Mouse (Mus musculus): ENCODE measurements at regions not wholly inside any gene's neighbourhood (a gene's known extent, or its start where the extent isn't known, plus 50 kb on each side); places are given as distances from the start of the nearest gene placed in this dataset.

DNA sequence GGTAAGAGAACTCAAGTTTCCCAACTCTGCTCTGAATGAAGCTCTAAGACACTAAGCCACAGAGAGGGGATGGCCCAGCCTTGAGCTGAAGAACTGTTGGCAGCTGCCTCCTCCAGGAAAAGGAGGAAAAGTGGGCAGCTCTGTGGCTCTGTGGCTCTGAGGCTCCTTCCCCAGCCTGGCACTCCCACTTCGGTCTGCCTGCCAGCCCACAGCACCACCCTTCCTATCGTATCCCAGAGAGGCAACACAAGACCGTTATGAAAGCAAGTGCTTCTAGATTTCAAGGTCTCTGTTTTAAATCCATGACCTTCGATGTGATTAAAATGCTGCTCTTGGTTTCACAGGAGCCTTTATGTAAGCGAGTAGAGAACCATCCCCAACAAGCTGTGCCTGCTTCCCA is 53.5 kb upstream of the Kcna5 start:
- Histone ChIP-seq H3K4me1 (ENCODE audit: control insufficient read depth, insufficient read depth, low read length) (no peaks in the 10 kb centered on the region), H3K27ac (replicated peaks; ENCODE audit: low read depth, low read length) (no peak overlapping the region), H3K27me3 (ENCODE audit: control insufficient read depth, insufficient read depth, low read length) (no peaks in the 10 kb centered on the region), H3K9me3 (ENCODE audit: control insufficient read depth, low read length) (no peaks in the 10 kb centered on the region), H3K9ac (replicated peaks; ENCODE audit: low read length) (no peak overlapping the region), H3K4me3 (replicated peaks; ENCODE audit: low read depth, low read length) (no peak overlapping the region), H3K36me3 (ENCODE audit: control insufficient read depth, insufficient read depth, low read length) (no peaks in the 10 kb centered on the region), H3K4me2 (ENCODE audit: low read length) (no peak overlapping the region)
- DNase-seq: no peak
- 96% methylated on average over 5 of the region's 5 CpGs for WGBS
- ATAC-seq (ENCODE audit: low FRiP score, low TSS enrichment): no peak

DNA sequence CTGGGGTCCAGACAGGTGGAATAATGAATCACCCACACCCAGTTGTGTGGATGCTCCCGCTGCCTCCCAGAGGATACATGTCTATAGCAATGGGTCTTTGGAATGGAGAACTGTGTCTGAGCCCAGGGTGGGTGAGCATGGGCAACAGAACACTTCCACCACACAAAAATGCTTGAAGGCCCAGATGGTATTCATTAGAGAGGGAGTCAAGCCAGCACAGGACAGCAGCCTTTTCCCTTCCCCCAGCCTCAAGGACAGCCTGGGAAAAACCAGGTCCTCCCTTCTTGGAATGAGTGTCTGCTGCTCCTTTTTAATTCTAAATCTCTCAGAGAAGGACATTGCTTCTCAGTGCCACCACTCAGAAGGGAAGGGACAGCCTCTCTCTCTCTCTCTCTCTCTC is 52.3 kb upstream of the Kcna5 start:
- Histone ChIP-seq H3K27ac (replicated peaks; ENCODE audit: low read depth, low read length) (no peak overlapping the region), H3K36me3 (ENCODE audit: control insufficient read depth, insufficient read depth, low read length) (no peaks in the 10 kb centered on the region), H3K9me3 (ENCODE audit: control insufficient read depth, low read length) (no peaks in the 10 kb centered on the region), H3K4me2 (ENCODE audit: low read length) (no peak overlapping the region), H3K9ac (replicated peaks; ENCODE audit: low read length) (no peak overlapping the region), H3K4me3 (replicated peaks; ENCODE audit: low read depth, low read length) (no peak overlapping the region), H3K4me1 (ENCODE audit: control insufficient read depth, insufficient read depth, low read length) (no peaks in the 10 kb centered on the region), H3K27me3 (ENCODE audit: control insufficient read depth, insufficient read depth, low read length) (no peaks in the 10 kb centered on the region)
- no peak for DNase-seq
- ATAC-seq (ENCODE audit: low FRiP score, low TSS enrichment): no peak
- 97% methylated on average over 1 of the region's 1 CpGs for WGBS

DNA sequence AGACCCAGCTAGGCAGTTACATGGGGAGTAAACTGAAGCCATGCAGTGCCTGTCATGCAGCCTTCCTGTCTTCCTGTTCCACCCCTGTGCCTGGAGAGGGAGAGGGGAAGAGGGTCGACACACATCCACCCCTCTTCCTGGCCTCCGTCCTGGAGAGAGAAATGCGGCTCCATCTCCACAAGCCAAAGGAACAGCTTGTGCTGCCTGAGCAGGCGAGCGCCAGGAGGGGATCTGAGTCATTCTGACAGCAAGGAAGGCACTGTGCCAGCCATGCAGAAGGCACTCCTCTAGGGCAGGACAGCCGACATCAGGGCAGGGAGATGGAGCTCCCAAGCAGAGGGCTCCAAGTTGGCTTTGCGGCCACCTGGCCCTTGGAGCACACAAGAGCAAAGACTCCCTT is 50.6 kb upstream of the Kcna5 start:
- Histone ChIP-seq H3K27me3 (ENCODE audit: control insufficient read depth, insufficient read depth, low read length) (no peaks in the 10 kb centered on the region), H3K4me2 (ENCODE audit: low read length) (no peak overlapping the region), H3K36me3 (ENCODE audit: control insufficient read depth, insufficient read depth, low read length) (no peaks in the 10 kb centered on the region), H3K9ac (replicated peaks; ENCODE audit: low read length) (no peak overlapping the region), H3K9me3 (ENCODE audit: control insufficient read depth, low read length) (no peaks in the 10 kb centered on the region), H3K27ac (replicated peaks; ENCODE audit: low read depth, low read length) (no peak overlapping the region), H3K4me1 (ENCODE audit: control insufficient read depth, insufficient read depth, low read length) (no peaks in the 10 kb centered on the region), H3K4me3 (replicated peaks; ENCODE audit: low read depth, low read length) (no peak overlapping the region)
- 76% methylated on average over 7 of the region's 7 CpGs for WGBS
- DNase-seq (peak; percentile 38), ATAC-seq (ENCODE audit: low FRiP score, low TSS enrichment) (no peak)
